Mouse (Mus musculus) ES-E14 (cell line): ENCODE data around the gene Cpt1c.

Experiments
- CHD2 ChIP-seq: IDR thresholded peaks from 2 replicates; pipeline ENCODE4 v1.6.1; 2014; ENCODE audit warnings: mild to moderate bottlenecking, low read depth, low read length, inconsistent platforms
- ZC3H11A ChIP-seq: IDR thresholded peaks from 2 replicates; pipeline ENCODE4 v1.6.1; 2012; ENCODE audit warnings: low read depth, mild to moderate bottlenecking, inconsistent platforms, low read length, borderline replicate concordance
- ZNF384 ChIP-seq: IDR thresholded peaks from 2 replicates; pipeline ENCODE4 v1.6.1; 2012; ENCODE audit warnings: low read depth, low read length, inconsistent platforms

DNA sequence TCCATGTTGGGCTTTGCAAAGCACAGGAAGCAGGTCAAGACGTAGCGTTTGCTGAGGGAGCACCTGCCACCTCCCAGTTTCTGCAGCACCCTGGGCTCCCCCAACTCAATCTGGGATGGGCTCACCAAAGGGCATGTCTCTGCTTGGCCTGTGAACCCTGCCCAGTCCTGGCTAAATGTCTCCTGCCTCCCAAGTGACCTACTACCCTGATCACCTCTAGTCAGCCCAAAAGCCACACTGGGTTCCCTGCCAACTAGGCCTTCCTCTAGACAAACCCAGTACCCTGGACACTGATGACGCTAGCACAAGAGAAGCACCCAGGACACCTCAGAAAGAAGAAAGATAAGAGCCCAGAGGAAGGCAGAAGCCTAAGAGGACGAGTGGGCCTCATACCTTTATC is 38.2 kb upstream of the Cpt1c start:
- TF ChIP-seq ZC3H11A (no peak), ZNF384 (no peak), CHD2 (no peak)
